Mouse (Mus musculus) layer of hippocampus, adult 9-10 months (tissue): ENCODE data around the gene Ccdc3.
"Not testable (repeated sequence)": the region's sequence is repeated elsewhere in the genome, so short reads cannot be mapped to it uniquely, and the experiment has no call there.

Experiments
- DNase-seq: peaks from one replicate; pipeline ENCODE4 v3.0.0; 2022; ENCODE audit warnings: low spot score

Gene Ccdc3

DNA sequence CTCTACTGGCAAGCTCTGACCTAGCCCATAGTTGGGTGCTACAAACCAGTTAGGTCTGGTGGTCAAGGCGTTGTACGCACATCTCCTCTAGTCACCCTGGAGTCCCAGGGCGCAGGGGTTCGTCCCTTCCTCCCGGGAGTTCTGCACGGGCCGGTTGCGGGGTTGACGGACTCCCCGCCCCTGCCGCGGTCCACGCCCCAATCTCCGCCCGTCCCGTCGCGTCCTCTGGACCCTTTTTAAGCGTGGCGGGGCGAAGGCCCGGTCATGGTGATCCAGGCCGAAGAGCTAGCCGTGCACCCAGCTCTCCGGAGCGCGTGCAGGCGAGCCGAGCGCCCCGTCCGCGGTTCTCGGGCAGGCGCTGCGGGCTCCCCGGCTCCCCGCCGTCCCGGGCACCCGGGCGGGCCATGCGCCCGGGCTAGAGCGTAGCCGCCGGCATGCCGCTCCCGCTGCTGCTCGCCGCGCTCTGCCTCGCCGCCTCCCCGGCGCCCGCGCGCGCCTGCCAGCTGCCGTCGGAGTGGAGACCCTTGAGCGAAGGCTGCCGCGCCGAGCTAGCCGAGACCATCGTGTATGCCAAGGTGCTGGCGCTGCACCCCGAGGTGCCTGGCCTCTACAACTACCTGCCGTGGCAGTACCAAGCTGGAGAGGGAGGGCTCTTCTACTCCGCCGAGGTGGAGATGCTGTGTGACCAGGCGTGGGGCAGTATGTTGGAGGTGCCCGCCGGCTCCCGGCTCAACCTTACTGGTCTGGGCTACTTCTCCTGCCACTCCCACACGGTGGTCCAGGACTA, at the start of gene Ccdc3:
Gene Ccdc3, plus strand, starts transcription at position 277 of the 787 bp plus-strand sequence.
- DNase-seq: no peak

DNA sequence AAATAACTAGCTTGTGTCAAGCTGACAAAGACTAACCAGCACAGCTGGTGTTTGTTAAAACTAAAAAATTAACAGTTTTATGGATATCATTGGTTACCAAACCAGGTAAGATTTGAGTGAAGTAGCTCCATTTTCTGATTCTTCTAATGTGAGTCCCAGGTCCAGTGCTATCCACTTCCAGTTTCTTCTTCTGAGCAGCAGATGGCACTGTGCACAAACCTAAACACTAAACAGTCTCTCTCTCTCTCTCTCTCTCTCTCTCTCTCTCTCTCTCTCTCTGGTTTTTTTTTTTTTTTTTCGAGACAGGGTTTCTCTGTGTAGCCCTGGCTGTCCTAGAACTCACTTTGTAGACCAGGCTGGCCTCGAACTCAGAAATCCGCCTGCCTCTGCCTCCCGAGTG, 47.2 kb upstream of the Ccdc3 start:
- DNase-seq: not testable (repeated sequence)

DNA sequence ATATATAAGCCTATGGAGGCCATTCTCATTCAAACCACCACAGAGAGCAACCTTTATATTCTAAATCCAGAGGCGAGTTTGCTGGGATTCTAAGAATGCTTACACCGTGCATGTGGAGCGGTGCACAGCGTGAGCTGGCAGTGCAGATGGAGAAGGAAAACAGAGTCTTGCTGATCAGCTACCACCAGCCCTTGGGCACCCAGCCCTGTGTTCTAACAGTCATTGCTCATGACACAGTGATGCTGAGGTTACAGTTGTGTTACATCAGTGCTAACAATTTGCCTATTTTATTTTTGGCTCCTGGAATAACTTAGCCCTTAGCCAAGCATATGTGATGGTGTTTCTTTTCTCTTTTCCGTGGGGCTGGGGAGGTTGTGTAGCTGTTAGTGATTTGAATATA, 42.7 kb upstream of the Ccdc3 start:
- DNase-seq: no peak

DNA sequence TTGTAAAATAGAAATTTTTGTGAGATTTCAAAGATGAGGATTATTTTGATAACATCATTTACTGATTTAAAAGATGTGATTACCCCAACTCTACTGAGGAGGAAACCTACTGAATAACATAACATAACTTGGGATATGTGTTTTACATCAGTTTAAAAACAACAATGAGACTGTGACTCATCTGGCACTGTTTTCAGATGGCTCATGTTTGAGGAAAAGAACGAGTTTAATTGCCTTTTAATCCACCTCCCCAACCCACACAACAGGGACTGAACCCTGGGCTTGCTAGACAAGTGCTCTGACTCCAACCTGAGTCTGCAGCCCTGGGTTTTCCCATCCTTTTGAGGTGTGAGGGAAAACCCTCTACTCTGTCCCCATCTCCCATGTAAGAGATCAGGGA, 42.3 kb upstream of the Ccdc3 start:
- no peak for DNase-seq

DNA sequence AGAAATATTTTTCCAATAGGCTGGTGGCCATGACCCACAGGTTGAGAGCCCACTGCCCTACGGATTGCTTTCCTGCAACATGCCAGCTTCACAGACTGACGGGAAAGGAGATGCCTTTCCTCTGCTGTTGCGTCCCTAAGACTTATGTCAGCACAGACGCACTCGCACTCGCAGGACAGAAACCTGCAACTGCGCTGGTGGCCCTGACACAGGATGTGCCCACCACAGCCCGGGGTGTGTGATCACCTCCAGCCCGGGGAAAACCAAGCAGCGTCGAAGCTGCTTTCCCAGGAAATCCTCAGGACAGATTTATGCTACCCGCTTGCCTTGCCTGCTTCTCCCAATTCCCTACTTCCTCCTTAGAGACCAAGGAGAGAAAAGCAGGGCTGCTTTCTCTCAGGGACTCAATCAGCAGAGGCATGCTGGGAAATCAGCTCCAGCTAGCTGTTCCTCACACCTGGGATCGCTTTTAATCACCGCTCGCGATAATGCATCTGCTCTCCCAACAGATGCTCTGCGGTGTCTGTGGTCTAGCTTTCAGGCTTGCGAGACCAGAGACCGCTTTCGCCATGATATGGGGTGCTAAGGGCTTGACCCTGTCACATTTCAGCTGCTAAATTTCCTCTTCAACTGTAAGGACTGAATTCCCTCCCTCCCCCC, 39.7 kb upstream of the Ccdc3 start:
- DNase-seq: no peak

DNA sequence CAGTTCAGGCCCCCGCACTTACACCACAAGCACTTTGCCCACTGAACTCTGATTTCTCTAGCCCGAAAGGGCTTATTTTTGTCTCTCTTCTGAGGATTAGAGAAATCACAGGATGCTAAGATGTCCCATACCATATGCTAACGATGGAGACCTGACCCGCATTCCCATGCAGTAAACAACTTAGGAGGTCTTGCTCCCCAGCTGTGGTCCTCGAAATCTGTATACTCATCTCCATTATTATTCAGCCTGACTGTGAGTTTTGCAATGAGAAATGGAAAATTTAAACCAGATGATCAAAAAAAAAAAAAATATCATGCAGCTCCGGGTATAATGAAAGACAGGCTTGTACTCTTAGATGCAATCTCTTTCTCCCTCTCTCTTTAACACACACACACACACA, 38.4 kb upstream of the Ccdc3 start:
- no peak for DNase-seq

- DNase-seq: no peak
Observed at GRCm38 (mm10) chr2:5101743-5102245, 35.8 kb upstream of the Ccdc3 start.

- no peak for DNase-seq
Observed at GRCm38 (mm10) chr2:5102891-5103290, 34.7 kb upstream of the Ccdc3 start.

DNA sequence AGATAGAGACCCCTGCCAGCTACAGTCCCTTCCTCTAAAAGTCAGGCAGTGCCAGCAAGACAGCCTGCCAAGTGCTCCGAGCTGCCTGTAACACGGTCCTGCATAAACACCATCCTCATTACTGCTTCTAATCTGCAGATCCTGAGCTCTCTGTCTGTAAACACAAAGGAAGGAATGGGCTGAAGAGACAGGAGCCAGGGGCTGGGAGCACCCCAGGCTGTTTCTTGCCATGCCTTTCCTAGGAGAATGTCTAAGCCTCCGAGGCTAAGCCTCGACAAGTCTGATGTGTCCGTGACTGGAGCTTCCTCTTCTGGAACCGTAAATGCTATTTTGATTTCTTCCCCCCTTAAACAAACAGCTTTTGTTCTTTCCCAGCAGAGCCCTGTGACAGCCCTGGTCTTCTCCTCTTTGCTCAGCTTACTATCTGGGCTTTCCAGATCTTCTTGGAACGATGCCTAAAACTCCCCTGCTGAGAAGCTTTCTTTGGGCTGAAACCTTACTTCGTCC, 24.7 kb upstream of the Ccdc3 start:
- no peak for DNase-seq

DNA sequence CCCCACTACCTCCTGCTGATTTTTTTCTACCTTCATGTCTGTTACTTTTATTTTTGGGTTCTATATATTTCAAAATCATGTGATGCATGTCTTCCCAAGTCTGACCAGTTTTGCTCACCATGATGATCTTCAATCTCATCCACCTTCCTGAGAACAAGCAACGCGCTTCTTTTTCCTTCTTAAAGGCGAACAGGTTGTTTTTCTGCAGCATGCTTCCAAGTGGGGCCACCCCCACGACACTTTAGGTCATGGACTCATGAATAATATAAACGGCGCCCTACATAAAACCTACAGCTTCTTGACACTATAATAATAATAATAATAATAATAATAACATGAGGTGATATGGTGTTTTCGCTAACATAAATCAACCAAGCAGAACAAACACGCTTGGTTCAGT, 23.2 kb upstream of the Ccdc3 start:
- DNase-seq: no peak

DNA sequence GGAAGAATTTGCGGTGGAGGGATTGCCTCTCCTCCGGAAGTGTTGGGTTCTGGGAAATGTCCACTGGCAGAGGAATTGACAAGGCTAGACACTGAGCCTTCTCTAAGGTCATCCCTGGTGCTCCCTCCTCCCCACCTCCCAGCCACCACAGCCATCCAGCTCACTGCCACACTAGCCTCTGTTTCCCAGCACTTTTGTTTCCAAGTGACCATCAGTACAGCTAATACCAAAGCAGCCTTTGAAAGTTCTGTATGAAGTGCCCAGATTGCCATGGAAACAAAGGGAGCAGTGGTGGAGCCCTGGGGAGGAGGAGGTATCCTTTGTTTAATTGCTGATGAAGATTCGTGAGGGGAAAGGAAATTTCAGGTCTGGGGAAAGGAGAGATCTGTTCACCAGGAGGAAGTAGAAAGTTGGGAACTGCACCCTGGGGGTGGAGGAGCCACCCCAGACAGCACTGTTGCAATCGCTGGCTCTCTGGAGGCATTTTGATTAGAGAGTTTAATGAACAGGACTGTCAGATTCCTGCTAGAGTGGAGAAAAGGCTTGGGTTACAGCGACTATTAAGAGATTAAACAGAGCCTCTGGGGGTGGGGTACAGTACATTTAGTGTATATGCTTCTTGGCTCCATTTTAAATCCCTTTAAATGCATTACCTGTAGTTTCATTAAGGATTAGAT, 20.6 kb upstream of the Ccdc3 start:
- no peak for DNase-seq

DNA sequence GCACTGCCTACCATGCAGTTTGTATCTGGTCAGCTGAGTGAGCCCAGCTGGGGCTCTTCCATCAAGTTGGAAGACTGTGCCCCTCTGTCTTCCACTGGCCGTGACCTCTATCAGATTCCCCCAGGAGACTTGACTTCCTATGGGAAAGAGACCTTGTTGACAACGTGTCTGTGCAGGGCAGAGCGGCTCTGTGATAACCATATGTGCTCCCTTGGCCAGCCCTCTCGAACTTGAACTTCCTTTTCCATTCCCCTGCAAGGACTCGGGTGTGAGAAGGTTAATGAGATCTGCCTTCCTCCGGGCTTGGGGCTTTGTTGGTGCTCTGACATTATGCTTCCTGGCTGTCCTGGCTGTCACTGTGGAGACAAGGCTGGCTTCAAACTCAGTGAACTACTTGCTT, 12.1 kb upstream of the Ccdc3 start:
- DNase-seq: no peak

DNA sequence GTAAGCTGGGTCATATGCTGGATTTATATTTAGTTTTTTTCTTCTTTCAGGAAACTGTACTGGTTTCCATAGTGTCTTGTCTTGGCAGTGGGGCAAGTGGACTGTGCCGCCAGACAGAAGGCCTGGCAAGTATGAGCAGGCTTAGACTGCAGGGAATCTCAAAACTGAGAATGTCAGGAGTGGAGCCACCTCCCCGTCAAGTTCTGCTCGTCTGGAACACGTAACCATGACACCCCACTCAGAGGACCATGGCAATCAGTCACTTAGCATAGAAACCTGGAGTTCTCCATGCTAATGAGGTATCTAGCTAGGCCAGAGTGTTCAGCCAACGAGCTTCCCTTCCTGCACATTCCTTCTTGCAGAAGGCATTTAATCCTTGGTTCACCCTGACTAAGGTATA, 10.2 kb upstream of the Ccdc3 start:
- DNase-seq: no peak

- no peak for DNase-seq
Observed at GRCm38 (mm10) chr2:5129099-5129498, 8.5 kb upstream of the Ccdc3 start.

GRCm38 (mm10) chr2:5132046-5132445, 5.5 kb upstream of the Ccdc3 start:
- DNase-seq: no peak

DNA sequence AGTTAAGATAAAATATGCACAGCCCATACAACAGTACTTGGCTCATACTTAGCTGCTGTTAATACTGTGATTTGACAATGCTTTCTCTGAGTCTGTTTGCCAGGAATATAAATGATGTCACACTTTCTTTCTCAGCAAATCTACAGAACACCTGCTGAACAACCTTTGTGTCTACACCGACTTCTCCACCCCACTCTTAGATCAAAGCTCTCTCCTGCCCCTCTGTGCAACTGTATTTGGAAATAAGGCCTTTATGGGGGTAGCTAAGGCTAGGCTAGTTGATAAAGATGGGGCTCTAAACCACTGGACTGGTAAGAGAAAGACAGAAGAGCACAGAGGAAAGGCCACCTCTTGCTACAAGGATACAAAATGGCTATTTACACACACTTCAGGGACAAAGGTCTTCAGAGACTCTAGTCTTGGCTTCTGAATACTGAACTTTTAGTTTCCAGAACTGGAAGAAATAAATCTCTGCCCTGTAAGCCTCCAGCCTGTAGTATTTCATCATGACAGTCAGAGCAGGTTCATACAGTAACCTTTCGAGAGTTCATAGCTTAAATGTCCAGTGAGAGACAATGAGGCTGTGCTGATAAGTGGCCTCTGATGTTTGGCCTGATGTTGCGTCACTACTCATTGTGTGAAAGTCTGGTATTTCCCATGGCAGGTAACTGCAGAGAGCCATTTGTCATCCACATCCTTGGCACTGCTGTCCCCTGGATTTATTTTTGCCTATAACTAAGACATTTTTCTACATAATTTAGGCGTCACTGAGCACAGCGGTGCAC, 2.4 kb upstream of the Ccdc3 start:
- no peak for DNase-seq

DNA sequence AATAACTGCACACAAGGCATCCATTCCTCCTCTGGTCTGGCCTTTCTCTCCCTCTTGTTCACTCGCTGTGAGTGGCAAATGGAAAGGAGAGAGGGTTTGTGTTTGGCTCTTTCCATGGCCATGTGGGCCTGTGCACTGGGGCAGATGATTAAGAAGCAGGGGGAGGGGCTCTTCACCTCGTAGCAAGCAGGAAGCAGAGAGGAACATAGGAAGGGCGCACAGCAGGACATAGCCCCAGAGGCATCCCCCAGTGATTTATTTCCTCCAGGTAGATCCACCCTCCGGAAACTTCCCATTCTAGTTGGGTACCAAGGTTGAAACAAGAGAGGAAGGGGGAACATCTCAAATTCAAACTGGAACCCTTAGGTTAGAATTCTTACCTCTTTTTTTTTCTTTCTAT, 2.4 kb downstream of the Ccdc3 start:
- DNase-seq: no peak

DNA sequence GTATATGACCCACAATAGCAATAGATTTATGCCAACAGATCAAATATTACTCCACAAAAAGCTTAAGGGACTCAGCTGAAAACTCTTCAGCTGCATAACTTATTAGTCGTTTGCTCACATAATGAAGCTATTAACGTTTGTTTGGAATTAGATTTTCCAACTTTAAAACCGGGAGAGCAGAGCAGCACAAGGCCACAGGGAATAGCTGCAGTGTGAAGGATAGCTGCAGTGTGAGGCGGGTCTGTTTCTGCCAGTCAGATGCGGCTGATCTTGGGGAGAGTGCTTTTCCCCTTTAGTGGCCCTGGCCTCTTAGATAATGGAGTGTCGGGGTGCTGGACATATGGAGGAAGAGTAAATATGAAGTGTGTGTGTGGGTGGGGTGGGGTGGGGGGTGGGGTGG, 6.9 kb downstream of the Ccdc3 start:
- no peak for DNase-seq

DNA sequence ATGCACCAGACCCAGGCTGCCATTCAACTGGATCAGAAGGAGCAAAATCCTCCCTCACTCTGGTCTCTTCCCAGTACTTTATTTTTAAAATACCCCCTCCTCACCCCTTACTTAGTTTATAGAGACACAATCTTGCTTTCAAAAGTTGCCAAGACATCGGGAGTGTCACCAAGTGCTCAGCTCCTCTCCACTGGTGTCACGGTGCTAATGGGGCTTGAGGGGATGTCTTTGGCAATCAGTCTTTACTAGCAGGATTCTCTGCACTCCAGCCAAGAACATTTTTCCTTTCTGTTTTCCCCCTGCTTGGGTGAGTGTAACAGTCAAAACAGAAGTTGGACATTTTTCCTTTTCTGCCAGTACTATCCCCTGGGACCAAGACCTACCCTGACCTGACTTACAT, 10.3 kb downstream of the Ccdc3 start:
- no peak for DNase-seq

DNA sequence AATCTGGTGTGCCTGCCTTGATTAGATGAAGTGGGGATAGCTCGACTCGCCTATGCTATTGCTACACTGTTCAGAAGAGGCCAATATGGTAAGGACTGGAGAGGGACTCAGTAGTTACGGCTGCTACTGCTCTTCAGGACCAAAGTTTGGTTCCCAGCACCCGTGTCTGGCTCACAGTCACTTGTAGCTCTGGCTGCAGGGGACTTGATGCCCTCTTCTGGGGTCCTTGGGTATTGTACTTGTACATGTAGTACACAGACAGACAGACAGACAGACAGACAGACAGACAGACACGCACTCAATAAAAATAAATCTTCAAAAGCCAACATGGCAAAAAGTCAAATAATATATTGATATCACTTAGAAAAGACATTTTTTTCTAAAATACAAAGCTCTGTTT, 17.1 kb downstream of the Ccdc3 start:
- DNase-seq: no peak

DNA sequence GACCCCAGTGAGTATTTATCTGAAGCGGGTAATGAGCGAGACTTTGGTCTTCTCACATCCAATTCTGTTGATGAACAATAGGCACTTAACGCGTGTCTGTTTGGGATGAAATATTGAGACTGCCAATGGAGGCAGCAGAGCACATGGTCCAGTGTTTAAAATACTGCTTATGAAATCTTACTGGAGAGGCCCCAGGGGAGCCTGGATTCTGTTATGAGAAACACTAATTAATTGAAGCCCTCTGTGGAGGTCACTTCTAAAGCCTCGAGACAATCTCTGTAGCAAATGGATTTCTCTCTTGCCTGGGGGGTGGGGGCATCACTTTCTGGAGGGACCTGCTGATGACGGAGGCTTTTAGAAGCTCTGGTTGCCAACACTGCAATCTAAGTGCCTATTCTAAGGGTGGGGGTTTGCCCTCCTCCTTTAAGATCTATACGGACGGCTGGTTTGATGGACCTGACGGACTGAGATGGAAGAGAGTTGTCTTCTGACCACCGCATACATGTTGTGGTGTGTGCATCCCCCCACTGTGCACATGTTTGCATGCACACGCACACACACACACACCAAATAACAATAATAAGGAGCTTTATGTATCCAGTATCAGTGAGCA, 22.8 kb downstream of the Ccdc3 start:
- DNase-seq: no peak
